Mouse (Mus musculus) thymus, postnatal 36 days (tissue): ENCODE results near the gene Fam219a.
A peak's percentile ranks its signal among the peaks of the same experiment; 100 is the strongest.

ENCODE experiments used
- DNase-seq, 2 experiments: peaks; one replicate each; pipeline ENCODE4 v3.0.0; 2022; ENCODE audit warnings: mixed read lengths in 2 of 2

Gene Fam219a

GRCm38 (mm10) chr4:41502986-41503412, 66.3 kb downstream of the Fam219a start, which contains the start of gene AI464131:
TSS of gene AI464131 (minus strand) at chr4:41503076.
- DNase-seq = peak; percentile 63 to 73

GRCm38 (mm10) chr4:41502171-41502940, 67.0 kb downstream of the Fam219a start:
- no peak for DNase-seq

DNA sequence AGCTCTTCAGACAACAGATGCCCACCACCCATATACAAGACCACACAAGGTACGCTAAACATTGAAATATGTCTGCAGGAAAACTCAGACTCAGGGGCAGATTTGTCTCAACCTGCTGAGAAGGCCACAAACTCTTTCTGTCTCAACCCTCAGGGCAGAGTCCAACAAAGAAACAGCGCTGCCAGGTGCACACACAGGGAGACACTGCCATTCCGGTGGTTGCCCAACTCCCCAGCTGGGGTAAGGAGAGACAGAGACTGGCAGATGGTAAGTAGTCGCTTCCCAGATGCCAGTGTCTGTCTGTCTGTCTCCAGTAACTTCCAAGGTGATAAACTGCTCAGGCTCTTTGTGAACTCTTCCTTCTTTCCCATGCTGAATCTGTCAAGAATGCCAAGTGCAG, 68.6 kb downstream of the Fam219a start:
- no peak for DNase-seq

- DNase-seq = no peak
Measured at GRCm38 (mm10) chr4:41499619-41500018, 69.7 kb downstream of the Fam219a start.

DNA sequence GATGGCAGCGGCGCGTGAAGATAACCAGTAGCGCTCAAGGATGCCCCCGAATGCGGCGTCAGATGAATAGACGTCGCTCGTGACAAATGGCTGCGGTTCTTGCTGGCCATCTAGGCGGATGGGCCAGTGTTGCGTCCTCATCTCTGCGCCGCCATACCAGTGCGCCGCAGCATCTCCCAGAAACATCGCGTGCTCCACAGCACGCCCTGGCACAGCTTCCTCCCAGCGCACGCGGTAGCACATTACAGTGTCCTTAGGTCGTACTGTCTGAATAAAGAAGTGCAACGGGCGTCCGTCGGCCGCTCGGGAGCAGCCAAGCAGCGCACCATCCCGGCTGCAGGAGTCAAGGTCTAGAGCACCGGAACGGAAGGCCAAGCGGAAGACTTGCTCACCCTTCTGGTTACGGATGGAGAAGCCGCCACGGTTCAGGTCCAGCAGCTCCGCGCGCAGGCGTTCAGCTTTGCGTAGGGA, 70.4 kb downstream of the Fam219a start:
- no peak for DNase-seq

GRCm38 (mm10) chr4:41497995-41498845, 71.1 kb downstream of the Fam219a start:
- DNase-seq = no peak

DNA sequence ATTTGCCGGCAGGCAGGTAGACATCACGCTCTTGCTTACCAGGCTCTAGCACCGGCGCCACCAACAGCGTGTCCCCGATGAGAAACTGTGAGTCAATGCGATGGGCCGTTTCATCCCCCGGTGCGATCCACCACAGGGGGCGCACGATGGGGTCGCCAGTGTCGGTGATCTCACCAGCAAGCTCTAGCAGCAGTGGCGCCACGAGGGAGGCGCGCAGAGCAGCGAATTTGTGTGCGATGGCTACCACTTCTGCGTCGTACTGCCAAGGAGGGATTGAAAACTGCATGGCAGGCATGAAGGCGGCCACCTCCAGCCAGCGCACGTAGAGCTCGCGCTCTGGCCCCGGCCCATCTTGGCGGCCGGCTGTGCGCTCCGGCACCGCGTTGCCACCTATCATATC, 71.8 kb downstream of the Fam219a start:
- DNase-seq = peak; percentile 51 to 52

DNA sequence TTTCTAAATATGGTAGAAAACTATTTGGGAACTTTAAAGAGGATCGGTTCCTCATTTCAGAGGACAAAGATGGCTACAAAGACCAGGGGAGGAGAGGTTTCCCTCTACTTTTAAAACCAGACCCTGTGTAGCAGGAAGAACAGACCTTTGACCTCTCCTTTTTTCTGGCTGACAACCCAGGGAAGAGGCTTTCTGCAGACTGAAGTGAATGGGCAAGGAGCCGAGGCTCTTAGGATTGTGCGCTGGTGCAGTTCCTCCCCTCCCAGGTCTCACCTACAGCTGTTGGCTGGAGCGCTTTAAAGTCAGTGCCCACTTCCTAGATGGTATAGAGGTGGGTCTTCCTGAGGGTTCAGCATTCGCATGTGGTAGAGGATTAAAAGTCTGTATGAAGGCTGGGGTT, 72.3 kb downstream of the Fam219a start:
- no peak for DNase-seq

GRCm38 (mm10) chr4:41495850-41496249, 73.5 kb downstream of the Fam219a start:
- no peak for DNase-seq

DNA sequence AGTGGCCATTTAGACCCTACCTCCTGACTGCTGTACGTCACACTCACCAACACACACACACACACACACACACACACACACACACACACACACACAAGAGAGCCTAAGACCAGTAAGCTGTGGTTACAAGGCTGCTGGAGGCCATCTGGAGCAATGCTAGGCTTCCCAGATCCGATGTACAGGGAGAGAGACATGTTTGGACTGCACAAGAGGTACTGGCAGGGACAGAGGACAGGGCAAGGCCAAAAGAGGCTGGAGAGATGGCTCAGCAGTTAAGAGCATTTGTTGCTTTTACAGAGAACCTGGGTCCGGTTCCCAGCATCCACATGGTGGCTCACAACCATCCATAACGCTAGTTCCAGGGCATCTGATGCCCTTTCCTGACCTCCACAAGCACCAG, 74.3 kb downstream of the Fam219a start:
- DNase-seq = no peak

DNA sequence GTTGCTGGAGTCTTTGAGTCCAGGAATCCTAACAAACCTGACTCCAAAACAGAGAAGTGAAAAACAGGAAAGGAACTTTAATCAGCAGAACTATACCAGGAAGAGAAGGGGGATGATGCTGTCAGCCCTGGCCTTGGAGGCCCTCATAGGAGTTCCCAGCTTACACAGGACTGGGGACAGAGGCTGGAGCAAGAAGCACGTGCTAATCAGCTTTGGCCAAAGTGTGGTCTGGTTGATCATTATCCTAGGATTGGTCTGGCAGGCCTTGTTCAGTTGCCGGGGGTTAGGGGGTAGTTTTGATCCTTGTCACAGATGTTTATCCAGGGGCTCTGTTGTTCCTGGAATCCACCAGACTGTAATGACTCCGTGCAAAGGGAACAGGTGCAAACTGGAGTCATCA, 75.0 kb downstream of the Fam219a start:
- DNase-seq = no peak

- no peak for DNase-seq
Measured at GRCm38 (mm10) chr4:41493464-41494116, 75.7 kb downstream of the Fam219a start.

DNA sequence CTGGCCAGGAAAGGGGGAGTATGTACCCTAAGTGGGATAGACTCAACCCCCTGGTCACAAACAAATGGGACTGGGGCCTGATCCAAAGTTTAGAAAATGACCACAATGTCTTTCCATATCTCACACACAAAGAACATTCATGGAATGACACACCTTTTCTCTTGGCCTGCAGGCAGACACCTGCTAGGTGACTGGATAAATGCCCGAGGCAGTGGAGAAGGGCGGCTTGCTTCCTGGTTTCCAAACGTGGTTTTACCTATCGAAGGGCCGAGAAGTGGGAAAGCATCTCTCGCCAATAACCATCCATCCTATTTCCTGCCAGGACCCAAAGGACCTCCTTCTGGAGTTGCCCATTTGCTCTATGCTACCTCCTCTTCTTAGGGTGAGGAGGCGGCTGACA, 76.4 kb downstream of the Fam219a start:
- no peak for DNase-seq

DNA sequence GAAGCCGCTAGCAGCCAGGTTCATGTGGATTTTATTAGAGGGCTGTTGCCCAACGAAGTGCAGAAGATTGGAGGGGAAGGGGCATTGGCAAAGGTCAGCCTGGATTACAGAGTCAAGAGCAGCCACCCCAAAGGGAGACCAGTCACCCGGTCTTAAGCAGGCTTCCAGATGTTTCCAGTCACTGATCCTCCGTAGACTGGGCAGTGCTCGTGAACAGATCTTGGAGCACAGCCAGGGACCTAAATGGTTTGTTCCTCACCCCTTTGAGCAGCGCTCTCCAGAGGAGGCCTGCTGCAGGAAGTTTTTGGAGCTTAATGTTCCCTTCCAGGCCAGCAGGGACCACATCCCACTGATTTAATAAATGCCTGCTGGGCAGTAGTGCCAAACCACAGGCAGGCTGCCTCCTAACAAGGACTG, 87.7 kb downstream of the Fam219a start:
- no peak for DNase-seq

- DNase-seq = no peak
Measured at GRCm38 (mm10) chr4:41480254-41480653, 89.1 kb downstream of the Fam219a start.

GRCm38 (mm10) chr4:41479456-41479804, 89.9 kb downstream of the Fam219a start:
- DNase-seq = no peak

- no peak for DNase-seq
Measured at GRCm38 (mm10) chr4:41478751-41479455, 90.4 kb downstream of the Fam219a start.

GRCm38 (mm10) chr4:41477648-41478160, 91.6 kb downstream of the Fam219a start:
- DNase-seq = no peak

DNA sequence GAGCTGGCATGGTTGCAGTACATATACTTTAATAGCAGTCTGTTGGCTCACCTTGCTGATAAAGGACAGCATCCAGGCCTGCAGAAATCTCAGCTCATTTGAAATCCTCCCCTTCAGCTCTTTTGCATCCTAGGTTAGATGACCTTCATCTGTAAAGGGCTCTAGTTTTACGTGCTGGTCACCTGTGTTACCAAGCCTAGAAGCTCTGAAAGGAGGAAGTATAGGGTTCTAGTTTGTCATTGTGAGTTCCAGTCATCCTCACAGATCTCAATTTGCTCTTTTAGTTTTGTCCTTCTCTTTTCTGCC, 98.0 kb downstream of the Fam219a start:
- no peak for DNase-seq

GRCm38 (mm10) chr4:41470684-41471383, 98.5 kb downstream of the Fam219a start:
- no peak for DNase-seq

DNA sequence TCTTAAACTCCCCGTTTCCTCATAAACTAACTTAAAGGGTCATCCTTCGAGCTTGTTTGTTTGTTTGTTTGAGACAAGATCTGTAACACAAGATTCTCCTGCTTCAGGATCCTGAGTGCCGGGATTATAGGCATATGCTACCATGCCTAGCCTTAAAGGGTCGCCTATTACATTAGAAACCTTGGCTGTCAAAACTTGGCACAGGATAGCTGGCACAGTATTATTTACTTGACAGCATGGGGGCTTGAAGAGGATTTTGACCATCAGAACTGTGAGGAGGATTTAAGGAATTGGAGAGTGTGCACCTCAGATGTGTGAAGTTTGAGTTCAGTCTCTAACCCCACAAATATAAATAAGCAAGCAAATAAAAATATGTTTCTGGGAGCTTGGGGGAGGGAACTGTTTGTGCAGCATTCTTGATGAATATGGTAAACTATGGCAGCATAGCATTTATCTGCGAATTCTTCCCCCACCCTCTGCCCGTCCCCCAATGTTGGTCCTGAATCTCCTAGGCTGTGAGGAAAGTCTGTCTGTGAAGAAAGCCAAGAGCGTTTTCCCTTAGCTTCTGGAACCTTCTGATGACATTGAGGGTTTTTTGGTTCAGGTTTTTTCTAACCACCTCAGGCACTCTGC, 99.2 kb downstream of the Fam219a start:
- DNase-seq = no peak

DNA sequence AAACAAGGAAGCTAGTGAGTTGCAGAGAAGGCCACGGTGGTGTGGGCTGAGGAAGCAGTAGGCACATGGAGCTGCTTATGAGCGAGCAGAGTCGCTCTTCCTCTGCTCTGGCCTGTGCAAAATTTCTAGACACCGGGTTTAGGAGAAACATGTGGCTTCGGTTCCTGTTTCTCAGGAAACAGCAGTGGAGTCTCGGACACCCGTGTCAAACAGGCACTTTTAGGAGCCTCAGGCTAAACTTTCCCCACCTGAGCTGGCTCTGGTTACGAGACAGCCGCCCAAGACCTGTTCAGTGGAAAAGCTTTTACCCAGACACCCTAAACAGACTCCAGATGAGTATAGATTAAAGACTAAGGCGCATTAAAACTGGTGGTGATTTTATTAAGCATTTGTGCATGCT, 100.1 kb downstream of the Fam219a start:
- no peak for DNase-seq
